Mouse (Mus musculus) lung, embryonic 14.5 days (tissue): ENCODE data around the gene Tcaim. TPM values are rescaled to one million over a fixed set of nuclear protein-coding genes. Genes with fewer than 3 reads are reported as not detected.
"Not testable (repeated sequence)": the region's sequence is repeated elsewhere in the genome, so short reads cannot be mapped to it uniquely, and the experiment has no call there.

ENCODE experiments used
- ATAC-seq: fragments of 200-750 bp; cut with Nextera tagmentation; 2 replicates; pipeline ENCODE4 v1.8.0; 2017; ENCODE audit warnings: mild to moderate bottlenecking, moderate TSS enrichment, moderate library complexity; ENCODE audit not compliant: insufficient read depth
- DNase-seq: peaks from one replicate; pipeline ENCODE4 v3.0.0-alpha.2; 2015
- H3K27ac ChIP-seq: fragments of 300-500 bp; sonication (generic); 2 replicates; pipeline ENCODE4 v1.5.1; 2014; ENCODE audit warnings: low read depth, mild to moderate bottlenecking, moderate library complexity
- H3K27me3 ChIP-seq: fragments of 300-500 bp; sonication (generic); 2 replicates; pipeline ENCODE4 v1.6.1; 2014; ENCODE audit warnings: low read length, control low read depth; ENCODE audit not compliant: insufficient read depth
- H3K36me3 ChIP-seq: fragments of 300-500 bp; sonication (generic); 2 replicates; pipeline ENCODE4 v1.6.1; 2014; ENCODE audit warnings: control low read depth; ENCODE audit not compliant: insufficient read depth
- H3K4me1 ChIP-seq: fragments of 300-500 bp; sonication (generic); 2 replicates; pipeline ENCODE4 v1.6.1; 2014; ENCODE audit warnings: antibody characterized with exemption, control low read depth; ENCODE audit not compliant: insufficient read depth
- H3K4me2 ChIP-seq: fragments of 300-500 bp; sonication (generic); 2 replicates; pipeline ENCODE4 v1.6.1; 2014; ENCODE audit warnings: mild to moderate bottlenecking
- H3K4me3 ChIP-seq: fragments of 300-500 bp; sonication (generic); 2 replicates; pipeline ENCODE4 v1.5.1; 2014; ENCODE audit warnings: low read depth, low read length
- H3K9ac ChIP-seq: fragments of 300-500 bp; sonication (generic); 2 replicates; pipeline ENCODE4 v1.6.1; 2014
- H3K9me3 ChIP-seq: fragments of 300-500 bp; sonication (generic); 2 replicates; pipeline ENCODE4 v1.6.1; 2016; ENCODE audit warnings: low read depth, low read length, control low read depth
- CTCF ChIP-seq: IDR thresholded peaks from 2 replicates; pipeline ENCODE4 v1.5.1; 2016; ENCODE audit warnings: antibody characterized with exemption, low read depth
- WGBS: fragments of 180-500 bp; shearing (Covaris S2); extraction: QIAGEN DNeasy Blood & Tissue Kit; methylation state at CpG from one replicate; pipeline ENCODE4 v1.1.7; 2014; 5-methylcytosine and 5-hydroxymethylcytosine counted together
- polyA plus RNA-seq: library from polyadenylated mRNA; unstranded; fragments of >200 nt; fragmentation: Nextera tagmentation; extraction: Ambion mirVana; gene quantifications from 2 replicates; pipeline ENCODE4 v1.2.1, GENCODE M21; 2014

Gene Tcaim
- polyA plus RNA-seq, 1 experiment from 2014 or later, result 6.6 TPM

DNA sequence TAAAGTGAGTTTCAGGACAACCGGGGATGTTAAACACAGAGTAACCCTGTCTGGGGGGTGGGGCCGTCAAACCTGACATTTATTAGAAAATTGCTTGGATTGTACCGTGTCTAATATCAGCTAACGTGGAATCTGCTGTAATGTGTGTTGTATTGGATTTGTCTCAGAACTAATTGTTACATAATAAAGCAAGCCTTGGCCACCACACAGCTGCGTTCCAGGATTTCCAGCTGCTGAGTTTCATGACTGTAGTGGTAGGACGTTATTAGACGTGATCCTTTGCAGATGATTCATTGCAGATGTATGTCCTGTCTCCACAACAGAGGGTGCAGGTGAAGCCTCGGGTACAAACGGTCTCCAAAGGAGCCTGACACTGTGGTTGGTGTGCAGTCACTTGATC lies 30.8 kb downstream of the Tcaim start:
- ATAC-seq, result no peak
- Histone ChIP-seq H3K4me1 (peaks cover 8% of the 10 kb centered on the region), H3K4me3 (no peak overlapping the region), H3K27ac (peak overlapping the region; percentile 87), H3K27me3 (no peaks in the 10 kb centered on the region), H3K9me3 (no peaks in the 10 kb centered on the region), H3K36me3 (peaks cover 6% of the 10 kb centered on the region; the same call in 1 of the 2 replicates), H3K9ac (no peak overlapping the region), H3K4me2 (no peak overlapping the region)
- DNase-seq, result no peak
- 67% methylated on average over 9 of the region's 9 CpGs for WGBS
- no peak for TF ChIP-seq CTCF

DNA sequence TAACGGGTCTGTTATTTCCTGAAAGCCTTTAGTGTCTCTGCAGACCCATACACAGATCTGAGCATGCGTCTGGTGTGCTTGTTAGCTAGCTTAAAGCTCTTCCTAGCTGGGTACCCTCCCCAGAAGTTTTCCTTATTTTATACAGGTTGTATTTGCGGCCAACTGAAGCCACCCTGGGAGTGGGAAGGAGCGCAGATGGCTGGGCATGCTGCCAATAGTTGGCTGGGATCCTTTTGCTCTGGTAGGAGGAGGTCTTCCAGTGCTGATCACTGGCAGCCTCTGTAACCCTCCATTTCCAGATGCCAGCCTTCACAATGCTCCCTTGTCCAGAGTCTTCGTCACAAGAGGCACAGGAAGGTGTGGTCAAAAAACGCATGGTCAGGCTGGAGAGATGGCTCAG lies 31.5 kb downstream of the Tcaim start:
- peak; percentile 86 for ATAC-seq

DNA sequence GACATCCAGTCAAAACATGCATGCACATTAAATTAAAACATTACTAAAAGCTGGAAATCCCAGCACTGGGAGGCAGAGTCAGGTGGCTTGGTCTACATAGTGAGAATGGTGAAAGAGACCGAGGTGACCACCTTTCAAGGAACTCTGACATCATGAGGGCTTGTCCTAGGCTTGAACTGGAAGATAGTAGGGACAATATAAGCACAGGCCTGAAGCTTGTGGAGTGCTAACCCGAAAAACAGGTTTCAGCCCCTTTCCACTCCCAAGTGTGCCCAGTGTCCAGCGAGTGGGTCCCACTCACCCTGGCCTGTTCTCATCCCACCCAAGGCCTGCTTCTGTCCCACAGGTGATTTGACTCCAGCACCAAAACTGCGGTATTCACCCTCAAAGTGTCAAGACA lies 31.9 kb downstream of the Tcaim start:
- TF ChIP-seq CTCF, result no peak
- peak overlapping the region; percentile 87 for H3K27ac ChIP-seq
- H3K4me2 ChIP-seq, result no peak overlapping the region
- DNase-seq (no peak), ATAC-seq (peak; percentile 45)
- H3K9ac ChIP-seq, result peak overlapping the region; percentile 13; the same call in 1 of the 2 replicates
- 67% methylated on average over 4 of the region's 4 CpGs for WGBS
- no peaks in the 10 kb centered on the region for H3K9me3 ChIP-seq
- H3K4me3 ChIP-seq, result no peak overlapping the region
- peaks cover 6% of the 10 kb centered on the region; the same call in 1 of the 2 replicates for H3K36me3 ChIP-seq
- H3K4me1 ChIP-seq, result peaks cover 8% of the 10 kb centered on the region
- H3K27me3 ChIP-seq, result no peaks in the 10 kb centered on the region

More for the DNA sequence above, 31.5 kb downstream of the Tcaim start:
- Histone ChIP-seq H3K9ac (peak overlapping the region; percentile 13; the same call in 1 of the 2 replicates), H3K4me2 (no peak overlapping the region), H3K4me3 (no peak overlapping the region), H3K9me3 (no peaks in the 10 kb centered on the region), H3K27me3 (no peaks in the 10 kb centered on the region), H3K4me1 (peaks cover 8% of the 10 kb centered on the region), H3K27ac (peak overlapping the region; percentile 87), H3K36me3 (peaks cover 6% of the 10 kb centered on the region; the same call in 1 of the 2 replicates)
- peak; percentile 88 for DNase-seq
- WGBS, result 31% methylated on average over 6 of the region's 6 CpGs
- no peak for TF ChIP-seq CTCF

DNA sequence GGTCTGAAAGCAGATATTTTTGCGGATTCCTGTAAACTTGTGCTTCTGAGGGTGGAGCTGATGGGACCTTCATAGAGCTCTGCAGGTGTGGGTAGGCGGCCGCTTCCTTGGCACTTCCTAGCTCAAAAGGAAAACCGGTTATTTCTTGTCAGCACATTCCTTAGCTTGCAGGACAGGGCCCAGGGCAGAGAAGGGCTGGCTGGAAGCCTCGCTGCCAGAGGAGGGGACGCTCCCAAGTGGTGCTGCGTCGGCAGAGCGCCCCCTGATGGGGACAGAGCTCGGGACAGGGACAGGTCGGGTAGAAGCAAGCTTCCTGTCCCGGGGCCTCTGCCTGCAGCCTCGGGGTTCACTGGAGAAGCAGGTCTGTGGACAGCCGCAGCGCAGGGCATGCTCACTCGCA lies 32.3 kb downstream of the Tcaim start:
- H3K4me3 ChIP-seq, result no peak overlapping the region
- peaks cover 6% of the 10 kb centered on the region; the same call in 1 of the 2 replicates for H3K36me3 ChIP-seq
- H3K9me3 ChIP-seq, result no peaks in the 10 kb centered on the region
- peak; percentile 74 for TF ChIP-seq CTCF
- ATAC-seq (peak; percentile 79), DNase-seq (peak; percentile 76)
- no peak overlapping the region for H3K9ac ChIP-seq
- 24% methylated on average over 16 of the region's 16 CpGs for WGBS
- H3K4me1 ChIP-seq, result peaks cover 8% of the 10 kb centered on the region
- peak overlapping the region; percentile 87 for H3K27ac ChIP-seq
- H3K27me3 ChIP-seq, result no peaks in the 10 kb centered on the region
- peak overlapping the region; percentile 36 for H3K4me2 ChIP-seq

DNA sequence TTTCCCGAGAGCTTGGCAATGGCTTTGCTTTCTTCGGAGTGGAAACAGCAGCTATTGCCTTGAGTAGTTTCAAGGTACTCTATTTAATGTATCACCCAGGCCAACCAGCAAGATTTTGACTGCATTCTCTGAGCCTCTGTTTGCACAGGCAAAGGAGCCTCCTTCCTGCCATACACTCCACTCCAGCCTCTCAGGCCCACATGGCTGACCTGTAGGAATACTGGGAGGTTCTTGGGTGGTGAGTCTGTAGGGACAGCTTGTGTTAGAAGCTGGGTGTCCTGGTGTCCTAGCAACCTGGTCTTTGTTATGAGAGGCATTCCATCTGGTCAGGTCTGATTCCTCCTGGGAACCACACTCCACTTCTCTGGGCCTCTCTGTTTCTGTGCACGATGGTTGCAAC lies 38.4 kb downstream of the Tcaim start, which contains the start of gene Gm35549:
Gm35549 (minus strand) TSS at position 276 of the 400 bp plus-strand sequence.
- Histone ChIP-seq H3K36me3 (0 out of 2 replicates have a peak, but pooled peaks cover 5% of the 10 kb centered on the region), H3K9ac (no peak within 1 kb of the TSS), H3K27ac (no peak within 1 kb of the TSS), H3K9me3 (no peaks in the 10 kb centered on the region), H3K4me1 (no peaks in the 10 kb centered on the region), H3K27me3 (no peaks in the 10 kb centered on the region), H3K4me3 (no peak within 1 kb of the TSS), H3K4me2 (no peak within 1 kb of the TSS)
- no peak for TF ChIP-seq CTCF
- 63% methylated on average over 3 of the region's 3 CpGs for WGBS
- no peak for DNase-seq
- ATAC-seq, result peak; percentile 31; the same call in 1 of the 2 replicates

DNA sequence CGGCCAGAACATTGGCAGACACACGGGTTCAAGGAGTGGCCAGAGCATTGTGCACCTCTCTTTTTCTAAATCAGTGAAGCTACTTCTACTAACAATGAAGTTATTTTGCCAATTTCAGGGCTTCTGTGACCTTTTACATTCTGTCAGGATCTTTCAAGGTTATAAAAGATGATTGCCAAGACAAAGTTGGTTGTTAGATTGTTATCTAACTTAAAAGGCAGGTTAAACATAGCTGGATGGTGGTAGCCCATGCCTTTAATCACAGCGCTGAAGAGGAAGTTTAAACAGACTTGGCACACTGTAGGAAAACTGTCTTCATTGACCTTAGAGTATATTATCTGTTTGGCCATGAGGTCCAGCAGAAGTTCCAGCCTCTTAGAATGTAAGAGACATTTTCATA lies 40.3 kb downstream of the Tcaim start:
- ATAC-seq, result no peak
- no peak for TF ChIP-seq CTCF
- 78% methylated on average over 3 of the region's 3 CpGs for WGBS

DNA sequence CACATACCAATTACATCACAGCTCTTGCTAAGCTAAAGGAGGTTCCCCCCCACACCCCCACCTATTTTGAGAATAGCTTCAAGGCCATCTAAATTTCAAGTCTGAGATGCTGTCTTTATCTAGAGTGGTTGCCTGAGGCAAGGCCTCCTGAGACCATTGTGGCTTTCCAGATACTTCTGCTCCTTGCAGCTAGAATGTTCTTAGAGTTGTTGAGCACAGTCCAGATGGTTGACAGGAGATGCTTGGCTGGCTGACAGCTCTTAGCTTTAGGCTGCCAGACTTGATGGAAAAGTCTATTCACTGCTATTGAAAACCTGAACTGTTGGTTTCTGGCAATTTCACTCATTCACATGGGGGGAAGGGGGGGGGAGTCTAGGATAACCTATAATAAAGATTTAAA lies 40.8 kb downstream of the Tcaim start:
- no peak overlapping the region for H3K4me2 ChIP-seq
- peaks cover 27% of the 10 kb centered on the region for H3K36me3 ChIP-seq
- no peaks in the 10 kb centered on the region for H3K4me1 ChIP-seq
- DNase-seq (peak; percentile 27), ATAC-seq (no peak)
- no peak overlapping the region for H3K4me3 ChIP-seq
- H3K9ac ChIP-seq, result no peak overlapping the region
- no peaks in the 10 kb centered on the region for H3K9me3 ChIP-seq
- TF ChIP-seq CTCF, result no peak
- no peaks in the 10 kb centered on the region for H3K27me3 ChIP-seq
- H3K27ac ChIP-seq, result no peak overlapping the region

More for the DNA sequence above, 40.3 kb downstream of the Tcaim start:
- no peaks in the 10 kb centered on the region for H3K9me3 ChIP-seq
- H3K9ac ChIP-seq, result no peak overlapping the region
- H3K36me3 ChIP-seq, result peaks cover 21% of the 10 kb centered on the region
- no peak overlapping the region for H3K4me2 ChIP-seq
- H3K27ac ChIP-seq, result no peak overlapping the region
- no peaks in the 10 kb centered on the region for H3K4me1 ChIP-seq
- DNase-seq, result no peak
- no peak overlapping the region for H3K4me3 ChIP-seq
- no peaks in the 10 kb centered on the region for H3K27me3 ChIP-seq

DNA sequence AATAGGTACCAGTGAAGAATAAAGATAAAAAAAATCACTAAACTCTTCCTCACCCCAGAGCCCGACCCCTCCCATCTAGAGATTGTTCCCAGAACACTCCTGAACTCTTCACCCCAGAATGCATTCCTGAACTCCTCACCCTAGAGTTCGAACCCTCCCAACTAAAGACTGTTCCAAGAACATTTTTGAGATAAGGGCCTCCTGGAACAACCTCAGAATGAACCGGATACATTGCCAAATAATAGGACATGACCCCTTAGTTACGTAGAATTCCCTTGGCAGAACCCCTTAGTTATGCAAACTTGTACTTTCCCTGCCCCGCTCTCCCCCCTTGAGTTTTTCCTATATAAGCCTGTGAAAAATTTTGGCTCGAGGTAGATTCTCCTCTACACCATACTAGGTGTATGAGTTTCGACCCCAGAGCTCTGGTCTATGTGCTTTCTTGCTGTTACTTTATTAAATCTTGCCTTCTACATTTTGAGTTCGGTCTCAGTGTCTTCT lies 42.5 kb downstream of the Tcaim start:
- not testable (repeated sequence) for H3K27me3 ChIP-seq, H3K9ac ChIP-seq, DNase-seq, ATAC-seq, H3K4me3 ChIP-seq, H3K27ac ChIP-seq, H3K4me1 ChIP-seq, H3K9me3 ChIP-seq, H3K4me2 ChIP-seq
- H3K36me3 ChIP-seq, result peaks cover 44% of the 10 kb centered on the region
- 78% methylated on average over 6 of the region's 8 CpGs for WGBS
